Mouse (Mus musculus) CD8-positive naive resting alpha-beta T cell, adult 2 months (primary cell): ENCODE data around the gene Plod1.

Source experiments
- DNase-seq, 2 experiments: peaks; one replicate each; pipeline ENCODE4 v3.0.0; 2022; ENCODE audit warnings: low read depth in 2 of 2, low spot score in 2 of 2

Plod1 gene

DNA sequence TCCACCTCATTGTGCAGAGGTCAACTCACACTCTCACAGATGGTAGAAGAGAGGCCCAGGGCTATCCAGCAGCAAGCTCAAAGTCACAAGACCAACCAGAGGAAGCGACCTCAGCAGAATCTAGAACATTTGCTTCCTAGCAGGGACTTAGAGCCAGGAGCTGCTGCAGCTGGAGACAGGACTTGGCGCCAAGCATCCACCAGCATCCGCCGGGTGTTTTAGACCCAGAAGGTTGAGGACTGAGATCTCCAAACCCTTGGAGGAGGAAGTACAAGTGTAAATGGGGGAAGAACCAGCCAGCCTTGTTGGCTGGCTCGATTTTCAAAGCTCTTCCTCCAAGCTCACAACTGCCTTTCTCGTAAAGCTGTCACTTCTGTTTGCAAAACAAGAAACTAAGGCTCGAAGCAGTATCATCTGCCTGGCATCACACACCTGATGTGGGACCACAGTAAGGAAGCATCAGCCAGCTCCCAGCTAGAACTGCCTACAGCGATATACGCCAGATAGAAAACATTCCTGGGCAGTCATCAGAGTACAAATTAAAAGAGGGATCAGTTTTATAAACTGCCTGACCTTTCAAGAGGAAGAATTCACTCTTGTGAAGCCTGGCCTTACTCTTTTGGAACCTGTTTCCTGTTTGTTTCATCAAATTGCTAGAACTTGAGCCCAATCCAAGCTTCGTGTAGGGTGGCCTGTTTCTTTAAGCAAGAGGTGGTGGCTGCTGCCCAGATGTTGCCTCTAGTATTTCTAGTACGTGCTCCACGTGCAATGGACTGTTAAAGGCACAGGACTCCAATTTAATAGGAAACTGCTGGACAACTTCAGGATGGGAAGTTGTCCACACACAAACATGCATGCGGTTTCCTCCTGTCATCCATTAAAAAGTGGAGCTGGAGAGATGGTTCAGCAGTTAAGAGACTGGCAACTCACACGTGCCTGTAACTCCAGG is 1.9 kb upstream of the Plod1 start:
- DNase-seq, result no peak

- DNase-seq, result no peak
Observed at GRCm38 (mm10) chr4:147937486-147937885, 919 bp upstream of the Plod1 start.

DNA sequence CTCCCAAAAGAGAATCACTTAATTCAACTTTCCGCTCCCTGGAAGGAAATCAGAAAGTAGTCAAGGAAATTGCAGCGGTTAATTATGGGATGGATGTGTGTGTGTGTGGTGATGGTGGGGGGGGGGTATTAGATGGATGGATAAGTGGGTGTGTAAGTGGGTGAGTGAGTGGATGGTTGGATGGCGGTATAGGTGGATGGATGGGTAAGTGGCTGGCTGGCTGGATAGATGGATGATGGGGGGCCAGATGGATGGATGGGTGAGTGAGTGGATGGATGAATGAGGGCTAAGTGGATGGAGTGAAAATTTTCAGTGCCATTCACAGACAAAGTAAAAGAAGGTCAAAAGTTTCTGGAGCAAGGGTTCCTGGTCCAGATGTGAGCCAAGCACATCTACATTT is 454 bp upstream of the Plod1 start:
- DNase-seq, result no peak

- no peak for DNase-seq
Observed at GRCm38 (mm10) chr4:147935904-147936303, 663 bp downstream of the Plod1 start.

GRCm38 (mm10) chr4:147934611-147935010 is 2.0 kb downstream of the Plod1 start:
- DNase-seq, result no peak

DNA sequence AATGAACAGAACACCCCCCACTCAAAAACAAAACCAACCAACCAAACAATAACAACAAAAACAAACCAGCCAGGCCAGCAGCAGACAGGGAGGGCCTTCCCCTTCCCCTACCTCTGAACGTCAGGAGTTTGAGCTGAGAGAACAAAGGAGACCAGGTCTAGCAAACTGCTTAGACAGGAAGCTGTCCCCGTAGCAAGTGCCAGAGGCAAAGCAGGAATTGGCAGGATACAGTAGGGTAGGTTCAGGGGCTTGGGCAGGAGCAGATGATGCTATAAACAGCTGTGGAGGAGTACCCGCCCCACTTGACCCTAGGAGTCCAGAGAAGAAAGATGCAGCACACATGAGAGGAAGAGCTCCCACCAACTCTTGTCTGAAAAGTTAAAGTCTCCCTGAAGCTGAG is 2.4 kb downstream of the Plod1 start:
- DNase-seq, result no peak

GRCm38 (mm10) chr4:147930946-147931345 is 5.6 kb downstream of the Plod1 start:
- DNase-seq, result no peak

DNA sequence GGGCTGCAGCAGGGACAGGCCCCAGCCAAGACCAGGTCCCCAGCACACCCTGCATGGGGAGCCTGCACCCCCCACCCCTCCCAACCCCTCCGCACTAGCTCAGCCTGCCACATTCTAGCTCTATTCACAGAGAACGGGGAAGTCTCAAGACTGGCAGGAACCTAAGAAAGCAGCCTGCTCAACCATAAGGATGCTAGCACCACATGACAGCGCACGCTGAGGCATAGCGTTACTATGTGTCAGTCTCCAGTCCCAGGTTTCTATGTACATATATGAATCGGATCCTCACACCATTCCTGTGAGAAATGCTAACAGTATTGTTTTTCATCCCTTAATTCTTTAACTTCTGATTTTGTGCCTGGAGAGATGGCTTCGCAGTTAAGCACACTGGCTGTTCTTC is 8.0 kb downstream of the Plod1 start:
- DNase-seq, result no peak

DNA sequence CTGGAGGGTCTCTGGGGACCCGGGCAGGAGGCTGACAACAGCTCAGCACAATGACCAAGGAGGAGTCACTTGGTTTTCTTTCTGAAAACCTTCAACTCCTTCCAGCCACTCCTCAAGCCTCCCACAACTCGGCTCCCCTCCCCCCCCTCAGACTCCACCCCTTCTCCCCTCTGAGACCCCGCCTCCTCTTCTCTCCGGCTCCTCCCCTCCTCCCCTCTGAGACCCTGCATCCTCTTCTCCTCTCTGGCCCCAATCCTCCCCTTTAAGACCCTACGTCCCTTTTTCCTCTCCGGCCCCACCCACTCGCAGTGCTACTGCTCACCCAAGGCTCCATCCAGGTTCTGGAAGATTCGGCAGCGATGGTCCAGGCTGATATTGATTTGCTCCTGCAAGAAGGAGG is 8.4 kb downstream of the Plod1 start:
- no peak for DNase-seq

- no peak for DNase-seq
Observed at GRCm38 (mm10) chr4:147927705-147928104, 8.9 kb downstream of the Plod1 start.

DNA sequence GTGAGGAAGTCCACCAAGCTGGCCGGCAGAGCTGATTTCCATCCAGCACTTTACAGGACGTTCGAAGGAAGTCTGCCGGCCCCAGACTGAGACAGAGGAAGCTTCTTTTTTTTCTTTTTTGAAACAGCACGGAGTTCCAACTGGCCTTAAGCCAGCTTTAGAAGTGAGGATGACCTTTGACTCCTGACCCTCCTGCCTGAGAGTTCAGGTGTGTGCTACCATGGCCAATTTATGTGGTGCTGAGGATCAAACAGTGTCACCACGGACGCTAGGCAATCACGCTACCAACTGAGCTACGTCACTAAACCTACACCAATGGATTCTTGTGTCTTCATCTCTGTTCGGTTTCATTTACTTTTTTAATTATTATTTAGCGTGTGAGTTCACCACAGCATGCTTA is 14.2 kb downstream of the Plod1 start:
- DNase-seq, result no peak

GRCm38 (mm10) chr4:147920973-147921372 is 15.6 kb downstream of the Plod1 start:
- no peak for DNase-seq

DNA sequence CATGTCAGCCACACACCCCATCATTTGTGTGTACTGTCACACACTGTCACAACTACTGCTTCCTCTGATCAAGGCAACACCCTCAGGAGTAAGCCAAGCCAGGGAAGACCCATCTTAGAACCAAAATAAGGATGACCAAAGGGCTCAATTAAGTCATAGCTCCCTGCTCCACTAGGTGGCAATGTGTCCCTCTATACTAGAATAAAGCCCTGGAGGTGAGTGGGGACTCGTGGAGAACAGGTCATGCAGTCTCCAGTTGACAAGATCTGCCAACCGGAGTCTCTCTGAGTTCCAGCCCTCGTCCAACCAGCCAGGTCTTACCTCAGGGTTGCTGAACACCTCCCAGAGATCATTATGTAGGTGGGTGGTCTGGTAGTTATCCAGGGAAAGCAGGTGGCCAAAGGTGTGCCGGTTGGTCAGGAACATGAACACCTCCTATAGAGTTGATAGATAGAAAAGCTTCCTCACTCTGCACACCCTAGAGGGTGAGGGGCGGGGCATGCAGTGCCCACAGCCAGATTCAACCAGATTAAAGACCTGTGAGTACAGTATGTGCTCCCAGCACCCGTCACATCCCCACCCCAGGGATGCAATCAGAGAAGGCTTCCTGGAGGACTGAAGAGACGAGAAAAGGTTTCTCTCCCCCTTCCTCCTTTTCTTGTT is 18.0 kb downstream of the Plod1 start:
- no peak for DNase-seq

DNA sequence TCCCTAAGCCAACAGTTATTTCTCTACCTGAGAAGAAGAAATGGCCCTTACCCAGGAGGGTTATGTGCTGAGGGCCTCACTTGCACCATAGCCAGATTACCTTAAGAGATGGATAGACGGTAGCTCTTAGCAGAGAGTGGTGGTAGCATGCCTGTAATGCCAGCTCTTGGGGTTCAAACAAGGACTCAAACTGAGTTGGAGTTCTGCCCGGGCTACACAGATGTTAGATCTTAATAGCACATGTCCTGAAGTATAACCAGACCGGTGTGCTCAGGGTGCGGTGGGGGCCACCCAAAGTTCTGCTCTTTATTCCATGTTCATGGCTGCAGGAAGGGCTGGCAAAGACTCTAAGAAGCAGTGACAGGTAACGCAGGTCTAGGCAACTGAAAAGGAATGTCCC is 27.1 kb downstream of the Plod1 start:
- DNase-seq, result no peak

DNA sequence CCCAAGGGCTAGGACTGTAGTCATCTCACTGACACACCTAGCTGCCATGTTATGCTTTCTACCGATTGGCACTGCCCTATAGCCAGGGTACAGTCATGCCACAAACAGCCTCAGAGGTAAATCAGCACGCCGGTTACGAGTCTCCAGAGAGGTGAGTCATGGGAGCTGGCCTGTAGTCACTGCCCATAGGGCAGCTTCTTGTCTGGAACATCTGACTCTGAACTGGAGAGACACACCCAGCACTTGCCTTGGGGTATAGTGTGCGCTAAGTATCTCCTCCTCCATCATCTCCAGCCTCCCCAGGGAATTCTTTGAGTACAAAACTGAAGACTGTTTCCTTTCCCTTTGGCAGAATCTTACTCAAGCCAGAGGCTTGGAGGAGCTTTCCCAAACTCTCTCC is 30.3 kb downstream of the Plod1 start:
- no peak for DNase-seq

- no peak for DNase-seq
Observed at GRCm38 (mm10) chr4:147905090-147905659, 31.4 kb downstream of the Plod1 start.

- DNase-seq, result peak; percentile 72 to 84
Observed at GRCm38 (mm10) chr4:147904313-147905089, 32.1 kb downstream of the Plod1 start, which contains the start of gene Mfn2. Mfn2 (minus strand) TSS chr4:147904704.

DNA sequence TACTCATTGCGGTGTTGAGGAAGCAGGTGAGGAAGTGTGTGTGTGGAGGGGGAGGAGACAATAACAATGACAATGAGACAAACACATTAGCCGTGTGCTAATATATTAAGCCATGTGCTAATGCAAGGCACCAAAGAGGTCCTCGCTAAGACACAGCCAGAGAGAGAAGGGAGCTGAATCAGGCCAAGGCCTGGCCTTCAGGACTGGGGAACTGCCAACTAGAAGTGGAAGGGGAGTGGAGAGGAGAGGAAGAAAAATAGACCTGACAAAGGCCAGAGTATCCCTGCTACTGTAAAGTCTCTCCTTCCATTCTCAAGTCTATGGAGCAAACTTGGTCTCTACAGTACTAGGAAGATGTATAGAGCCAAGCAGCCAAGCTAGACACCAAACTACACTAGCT is 33.0 kb downstream of the Plod1 start:
- no peak for DNase-seq

DNA sequence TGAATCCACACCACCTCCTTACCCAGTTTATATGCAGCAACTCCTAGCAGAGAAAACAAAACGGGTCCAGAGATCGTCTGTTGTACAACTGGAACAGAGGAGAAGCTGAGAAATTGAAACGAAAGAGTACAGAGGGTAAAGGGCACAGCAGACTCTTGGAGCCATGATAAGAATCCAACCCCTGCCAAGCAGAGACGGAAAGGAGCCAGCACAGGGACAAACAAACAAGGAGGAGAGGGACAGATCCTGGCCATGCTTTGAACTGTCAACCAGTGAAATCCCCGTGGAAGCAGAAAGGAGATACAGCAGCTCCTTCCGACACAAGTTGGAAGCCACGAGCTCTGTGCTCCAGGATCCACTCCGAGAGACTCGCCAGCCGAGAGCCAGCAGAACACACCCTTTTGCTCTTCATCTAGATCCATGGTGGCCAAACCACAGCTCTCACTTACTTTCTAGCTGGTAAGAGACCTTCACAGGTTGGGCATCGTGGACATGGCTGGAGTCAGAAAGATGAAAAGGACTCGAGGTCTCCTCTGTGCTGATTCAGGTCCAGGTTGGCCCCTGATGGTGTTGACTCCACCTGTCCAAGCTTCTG is 33.6 kb downstream of the Plod1 start:
- DNase-seq, result no peak

DNA sequence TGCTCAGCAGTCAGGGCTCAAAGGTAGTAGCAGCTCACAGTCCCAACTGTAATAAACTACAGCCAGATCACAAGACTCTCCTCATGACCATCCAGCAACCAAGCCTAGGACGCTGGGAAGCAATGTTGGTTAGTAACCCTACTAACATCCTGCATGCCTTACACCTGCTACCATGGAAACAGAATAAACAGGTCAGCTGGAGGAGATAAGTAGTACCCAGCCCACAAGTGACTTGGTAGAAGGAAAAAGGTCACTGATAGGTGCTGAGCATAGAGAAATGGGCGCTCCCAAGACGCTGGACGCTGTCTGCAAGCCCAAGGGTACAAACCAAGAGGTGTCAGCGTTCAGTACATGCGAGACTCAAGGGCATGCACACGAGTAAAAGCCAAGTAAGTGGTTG is 36.1 kb downstream of the Plod1 start:
- DNase-seq, result no peak

DNA sequence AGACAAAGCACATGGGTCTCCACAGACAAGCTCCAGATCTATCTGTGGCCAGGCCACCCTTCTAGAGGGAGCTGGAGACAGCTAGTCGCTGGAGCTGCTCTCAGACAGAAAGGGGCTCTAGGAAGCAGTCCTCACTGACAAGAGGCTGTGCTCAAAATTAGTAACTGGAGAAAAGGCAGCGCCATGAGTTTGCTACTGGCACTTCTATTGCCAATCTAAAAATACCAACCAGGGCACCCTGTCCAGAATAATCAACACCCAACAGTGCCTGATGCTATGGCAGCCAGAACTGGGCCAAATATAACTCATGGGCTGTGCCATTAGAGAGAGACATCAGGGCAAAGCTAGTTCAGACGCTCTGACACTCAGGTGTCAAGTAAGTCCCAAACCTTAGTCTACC is 39.2 kb downstream of the Plod1 start:
- no peak for DNase-seq
